Mouse (Mus musculus): Measurements from ENCODE around the gene Celsr1.

The Celsr1 gene

DNA sequence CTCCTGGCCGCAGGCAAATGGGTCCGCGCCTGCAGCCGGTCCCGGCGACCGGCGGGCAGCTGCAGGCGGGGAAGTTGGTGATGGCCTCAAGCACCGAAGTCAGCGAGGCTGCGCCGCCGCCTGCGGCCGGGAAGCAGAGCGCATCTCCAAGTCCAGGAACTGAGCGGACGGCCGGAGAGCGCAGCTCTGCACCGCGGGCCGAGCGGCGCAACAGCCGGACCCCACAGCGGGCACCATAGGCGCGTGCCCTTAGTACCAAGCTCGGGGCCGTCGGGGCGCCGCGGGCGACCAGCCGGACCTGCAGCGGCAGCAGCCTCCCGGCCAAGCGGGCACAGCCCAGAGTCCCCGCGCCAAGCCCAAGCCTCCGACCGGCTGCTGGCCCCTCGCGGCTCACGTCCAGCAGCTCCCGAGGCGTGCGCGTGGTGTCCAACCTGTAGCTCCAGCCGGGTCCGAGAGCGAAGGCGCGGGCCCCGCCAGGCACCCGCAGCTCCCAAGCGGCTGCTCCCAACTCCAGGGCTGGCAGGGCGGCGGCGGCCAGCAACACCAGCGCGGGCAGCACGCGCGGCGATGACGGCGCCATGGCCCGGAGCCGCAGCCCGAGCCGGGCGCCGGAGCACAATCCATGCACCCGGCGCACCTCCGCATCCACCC is at the start of gene Celsr1:
TSS of gene Celsr1 (minus strand) at position 587 of the 651 bp plus-strand sequence.
- DNase-seq (ENCODE audit: low spot score) = no peak

DNA sequence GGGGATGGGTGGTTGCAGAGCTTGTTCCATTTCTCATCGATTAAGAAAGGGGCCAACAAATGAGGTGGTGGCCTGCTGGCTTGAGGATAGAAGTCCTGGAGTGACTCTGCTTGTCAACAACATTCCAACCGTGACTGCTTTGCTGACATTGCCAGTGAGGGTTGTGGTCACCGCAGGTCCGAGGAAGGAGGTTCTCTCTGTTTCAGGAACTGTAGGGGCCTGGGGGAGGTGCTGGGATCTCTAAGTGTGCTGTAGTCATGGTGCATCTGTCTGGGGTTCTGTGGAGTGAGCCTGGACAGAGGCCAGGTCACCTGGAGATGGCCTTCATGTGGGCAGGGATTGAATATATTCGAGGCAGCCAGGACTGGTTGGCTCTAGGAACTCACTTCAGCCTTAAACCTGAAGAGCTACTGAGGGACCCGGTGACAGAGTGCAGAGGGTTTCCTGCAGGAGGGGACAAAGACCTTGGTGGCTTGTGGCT is 49.7 kb upstream of the Celsr1 start:
- no peak for DNase-seq (ENCODE audit: low spot score)

DNA sequence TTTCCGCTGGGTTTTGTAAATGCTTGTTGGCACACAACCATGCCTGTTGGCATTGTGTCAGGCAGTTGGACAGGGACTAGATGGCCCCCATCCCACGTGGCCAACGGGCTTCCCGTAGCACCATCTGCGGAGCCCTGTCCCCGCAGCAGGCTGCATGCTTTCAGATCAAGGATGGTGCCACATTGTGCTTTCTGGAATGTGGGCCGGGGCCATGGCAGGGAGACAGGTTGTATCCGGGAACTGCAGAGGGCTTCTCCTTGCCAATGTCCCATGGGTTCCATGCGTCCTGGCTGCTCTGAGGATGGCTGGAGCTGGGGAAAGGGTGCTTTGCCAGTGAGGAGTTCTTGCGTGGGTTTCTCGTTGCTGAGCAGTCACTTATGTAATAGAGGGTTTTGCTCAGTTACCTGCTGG is 49.0 kb upstream of the Celsr1 start:
- no peak for DNase-seq (ENCODE audit: low spot score)

DNA sequence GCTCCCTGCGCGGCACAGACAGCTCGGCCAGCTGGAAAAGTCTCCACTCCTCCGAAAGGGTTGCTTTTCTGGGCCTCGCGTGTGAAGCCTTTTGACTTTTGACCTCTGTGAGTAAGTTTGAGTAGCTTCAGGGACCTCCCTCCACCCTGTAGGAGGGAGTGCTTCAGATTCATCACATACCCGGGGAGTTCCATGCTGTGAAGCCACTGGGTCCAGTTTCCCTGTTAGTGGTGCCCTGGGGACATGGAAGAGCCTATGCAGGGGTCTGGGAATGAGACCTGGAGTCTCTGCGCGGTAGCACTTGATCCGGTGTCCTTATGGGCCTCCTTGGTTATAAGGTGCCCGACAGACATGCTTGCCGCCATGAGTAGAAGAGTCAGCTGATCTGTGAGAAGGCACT is 48.1 kb upstream of the Celsr1 start:
- DNase-seq (ENCODE audit: low spot score) = no peak

DNA sequence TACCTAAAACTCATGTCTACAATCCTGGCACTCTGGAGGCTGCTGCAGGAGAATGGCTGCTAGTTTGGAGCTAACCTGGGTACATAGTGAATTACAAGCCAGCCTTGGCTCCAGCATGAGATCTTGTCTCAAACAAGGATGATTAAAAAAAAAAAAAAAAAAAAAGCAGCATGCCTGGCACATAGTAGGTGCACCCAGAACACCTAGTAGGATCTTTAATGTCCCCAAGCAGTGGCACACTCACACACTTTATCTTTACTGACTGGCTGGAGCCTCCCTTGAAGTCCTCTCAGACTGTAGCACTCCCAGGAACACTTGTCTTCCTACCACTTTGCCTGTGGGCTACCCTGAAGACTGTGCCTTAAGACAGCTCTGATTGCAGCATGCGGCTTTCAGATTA is 46.8 kb upstream of the Celsr1 start:
- DNase-seq (ENCODE audit: low spot score) = no peak

DNA sequence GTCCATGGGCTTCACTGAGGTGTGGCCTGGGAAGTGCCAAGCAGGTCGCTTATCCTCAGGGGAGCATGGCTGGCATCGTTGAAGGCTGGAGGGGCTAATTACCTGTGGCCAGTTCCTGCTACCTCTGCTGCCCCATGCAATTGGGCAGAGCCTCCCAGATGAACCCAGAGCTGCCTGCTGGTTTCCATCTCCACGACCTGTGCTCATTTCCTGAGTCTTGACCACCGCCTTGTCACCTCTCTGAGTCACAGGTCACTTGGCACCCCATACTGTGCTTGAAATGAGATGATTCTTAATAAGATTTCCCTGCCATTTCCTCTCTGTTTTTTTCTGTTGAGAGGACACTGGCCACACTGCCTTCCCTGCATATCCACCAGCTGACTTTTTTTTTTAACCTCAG is 46.3 kb upstream of the Celsr1 start:
- DNase-seq (ENCODE audit: low spot score) = no peak

DNA sequence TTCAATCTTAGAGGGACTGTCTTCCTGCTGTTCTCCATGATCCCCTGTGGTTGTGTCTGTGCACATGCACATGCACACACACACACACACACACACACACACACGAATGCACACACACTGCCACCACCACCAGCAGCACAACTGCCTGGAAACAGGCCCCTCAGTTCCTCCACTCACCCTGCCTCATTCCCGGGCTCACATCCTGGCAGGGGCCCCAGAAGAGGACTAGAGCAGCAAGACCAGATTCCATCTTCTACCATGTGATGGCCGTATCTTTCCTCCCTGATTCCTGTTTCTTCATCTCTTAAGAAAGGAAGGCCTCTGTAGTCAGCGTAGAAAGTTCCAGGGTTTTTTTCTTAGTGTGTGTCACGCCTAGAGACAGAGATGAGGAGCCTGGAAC is 45.9 kb upstream of the Celsr1 start:
- no peak for DNase-seq (ENCODE audit: low spot score)

DNA sequence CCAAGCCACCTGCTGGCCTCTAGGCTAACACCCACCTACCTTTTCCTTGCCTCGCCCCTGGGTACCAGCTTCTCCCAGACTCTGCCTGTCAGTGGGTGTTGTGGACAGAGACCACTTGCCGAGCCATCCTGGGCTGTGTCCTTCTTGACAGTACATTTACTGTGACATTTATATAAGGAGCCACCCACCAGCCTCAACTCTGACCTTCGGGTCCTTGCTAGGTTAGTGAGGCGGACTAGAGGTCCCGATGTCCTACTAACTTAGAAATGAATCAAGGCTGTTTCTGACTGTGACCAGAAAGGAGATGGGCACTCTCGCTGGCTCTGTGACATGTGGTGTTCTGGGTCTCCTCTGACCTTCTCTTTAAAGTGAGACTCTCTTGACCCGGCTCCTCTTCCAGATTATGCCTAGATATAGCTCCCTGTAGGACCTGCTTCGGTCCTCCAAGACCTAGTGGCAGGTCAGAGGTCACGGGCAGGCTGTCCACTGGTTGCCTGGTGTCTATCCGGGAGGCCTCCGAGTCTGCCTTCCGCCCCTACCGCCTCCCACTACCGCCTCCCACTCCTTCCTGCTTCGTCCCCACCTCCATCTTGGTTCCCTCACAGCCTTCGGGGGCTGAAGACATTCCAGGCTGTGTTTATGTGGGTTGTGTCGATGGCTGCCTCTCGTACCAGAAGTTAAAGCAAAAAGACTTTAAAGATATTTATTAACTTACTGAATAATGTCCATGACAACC is 45.1 kb upstream of the Celsr1 start:
- DNase-seq (ENCODE audit: low spot score) = no peak

DNA sequence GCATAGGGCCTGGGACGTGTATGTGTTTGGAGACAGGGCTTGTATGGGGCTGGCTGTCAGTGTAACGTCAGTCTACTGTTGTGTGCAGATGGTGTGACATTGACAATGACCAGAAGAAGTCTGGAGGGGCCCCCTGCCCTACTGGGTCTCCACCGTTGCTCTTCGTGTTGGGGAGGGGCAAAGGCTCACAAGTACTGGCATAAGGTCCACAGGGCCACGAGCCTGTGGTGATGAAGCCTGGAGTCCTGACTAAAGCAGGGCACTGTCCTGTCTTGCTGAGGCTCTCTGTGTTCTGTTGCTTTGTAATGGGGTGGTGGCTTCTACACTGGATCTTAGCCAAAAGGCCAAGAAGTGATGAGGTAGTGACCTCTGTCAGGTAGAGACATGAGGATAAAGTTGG is 44.4 kb upstream of the Celsr1 start:
- no peak for DNase-seq (ENCODE audit: low spot score)

DNA sequence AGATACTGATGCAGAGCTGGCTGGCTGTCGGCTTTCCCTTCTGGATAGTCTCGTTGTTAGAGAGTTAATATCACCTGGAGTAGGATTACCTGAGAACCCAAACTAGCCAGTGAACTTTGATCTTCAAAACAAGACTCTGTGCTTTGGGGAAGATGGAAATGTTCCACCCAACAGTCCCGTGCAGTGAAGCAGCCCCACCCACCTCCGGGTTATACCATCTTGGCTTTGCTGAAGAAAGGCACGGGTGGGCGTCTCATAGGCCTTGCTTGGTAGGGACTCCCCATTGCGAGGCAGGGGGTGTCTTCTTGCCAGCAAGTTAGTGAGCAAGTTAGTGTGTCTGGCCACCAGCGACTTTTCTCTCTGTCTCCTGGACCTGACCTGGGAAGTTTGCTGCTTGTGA is 42.8 kb upstream of the Celsr1 start:
- DNase-seq (ENCODE audit: low spot score) = no peak

DNA sequence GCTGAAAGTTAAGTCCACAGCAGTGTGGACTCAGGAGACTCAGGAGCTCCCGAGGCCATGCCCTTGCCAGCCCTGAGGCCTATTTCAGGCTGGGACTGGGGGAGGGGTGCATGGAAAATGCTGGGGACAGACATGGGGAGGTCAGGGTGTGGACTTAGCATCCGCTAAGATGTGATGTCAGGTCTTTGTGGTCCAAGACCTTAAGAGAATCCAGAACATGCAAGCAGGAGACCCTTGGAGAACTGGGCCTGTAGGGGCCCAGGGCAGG is 42.4 kb upstream of the Celsr1 start:
- DNase-seq (ENCODE audit: low spot score) = no peak

DNA sequence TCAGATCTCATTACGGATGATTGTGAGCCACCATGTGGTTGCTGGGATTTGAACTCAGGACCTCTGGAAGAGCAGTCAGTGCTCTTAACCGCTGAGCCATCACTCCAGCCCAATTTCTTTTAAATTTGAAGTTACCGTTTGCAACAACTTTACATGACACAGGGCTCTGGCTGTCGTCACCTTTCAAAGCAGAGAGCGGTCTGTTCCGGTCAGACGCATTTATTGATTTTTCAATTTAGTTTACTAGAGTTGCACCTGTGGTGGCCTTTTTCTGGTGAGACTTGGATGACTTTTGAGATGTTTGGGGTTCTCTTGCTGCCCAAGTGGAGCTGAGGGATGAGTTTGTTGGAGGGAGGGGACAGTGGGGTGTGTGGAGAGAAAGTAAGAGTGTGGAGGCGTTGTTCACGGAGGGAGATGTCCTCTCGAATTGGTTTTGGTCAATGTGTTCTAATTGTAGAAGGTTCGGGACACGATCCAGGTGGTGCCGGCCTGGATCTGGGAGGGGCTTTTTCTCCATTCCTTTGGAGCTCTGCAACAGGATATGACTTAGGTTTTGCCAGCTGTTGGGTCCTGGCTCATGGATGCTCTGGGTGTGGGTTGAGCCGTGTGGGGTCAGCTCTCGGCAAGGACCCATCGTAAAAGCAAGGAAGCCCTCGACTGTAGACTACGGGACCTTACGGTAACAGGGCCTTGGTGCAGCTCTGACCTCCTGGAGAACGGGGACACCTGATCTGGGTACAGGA is 41.9 kb upstream of the Celsr1 start:
- DNase-seq (ENCODE audit: low spot score) = no peak

DNA sequence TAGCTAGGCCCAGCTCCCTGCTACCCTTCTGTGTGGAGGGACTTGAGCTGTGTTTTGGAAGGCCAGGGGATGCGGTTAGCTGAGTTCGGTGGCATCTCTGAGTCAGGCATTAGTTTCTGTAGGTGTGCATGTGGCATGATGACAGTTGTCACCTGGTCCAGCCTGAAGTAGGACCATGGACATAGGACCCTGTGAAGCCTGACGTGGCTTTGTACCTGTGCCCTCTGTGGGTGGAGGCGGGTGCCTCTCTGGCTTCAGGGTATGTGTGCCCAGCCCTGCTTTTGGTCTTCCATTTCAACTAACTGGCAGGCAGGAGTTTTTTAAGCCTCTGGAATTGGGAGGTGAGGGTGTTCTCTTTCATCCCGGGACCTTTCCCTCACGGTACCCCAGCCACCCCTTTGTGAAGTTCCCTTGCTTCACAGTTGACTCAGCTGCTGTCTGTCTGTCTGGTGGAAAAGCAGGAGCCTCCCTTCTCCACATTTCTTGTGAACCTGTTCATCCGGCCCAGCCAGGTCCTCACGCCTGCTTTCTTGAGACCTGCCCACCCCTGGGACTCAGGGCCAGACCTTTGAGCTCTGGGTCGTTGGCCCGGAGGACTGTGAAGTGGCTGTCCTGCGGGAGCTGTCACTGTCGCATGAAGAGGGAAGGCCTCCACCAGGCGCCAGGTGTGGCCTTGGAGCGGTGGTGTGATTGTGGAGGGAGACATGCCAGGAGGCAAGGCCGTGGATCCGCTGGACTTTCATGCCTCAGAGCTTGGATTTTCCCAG is 40.8 kb upstream of the Celsr1 start:
- DNase-seq (ENCODE audit: low spot score) = no peak

DNA sequence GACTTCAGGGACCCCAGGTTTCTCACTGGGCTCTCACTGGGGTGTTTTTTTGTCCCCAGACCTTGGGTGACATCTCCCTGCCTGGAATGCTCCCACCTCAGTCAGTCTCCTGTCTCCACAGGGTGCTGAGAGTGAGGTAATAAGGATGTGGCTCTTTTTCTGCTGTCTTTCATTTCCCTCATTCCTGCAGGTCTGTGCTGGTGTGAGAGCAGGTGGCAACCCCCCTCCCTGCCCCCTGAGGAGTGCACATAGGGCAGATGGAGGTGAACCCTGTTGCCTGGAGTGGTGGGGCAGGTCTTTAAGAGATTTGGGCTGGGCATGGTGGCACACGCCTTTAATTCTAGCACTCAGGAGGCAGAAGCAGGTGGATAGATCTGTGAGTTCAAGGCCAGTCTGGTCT is 37.6 kb upstream of the Celsr1 start:
- no peak for DNase-seq (ENCODE audit: low spot score)

DNA sequence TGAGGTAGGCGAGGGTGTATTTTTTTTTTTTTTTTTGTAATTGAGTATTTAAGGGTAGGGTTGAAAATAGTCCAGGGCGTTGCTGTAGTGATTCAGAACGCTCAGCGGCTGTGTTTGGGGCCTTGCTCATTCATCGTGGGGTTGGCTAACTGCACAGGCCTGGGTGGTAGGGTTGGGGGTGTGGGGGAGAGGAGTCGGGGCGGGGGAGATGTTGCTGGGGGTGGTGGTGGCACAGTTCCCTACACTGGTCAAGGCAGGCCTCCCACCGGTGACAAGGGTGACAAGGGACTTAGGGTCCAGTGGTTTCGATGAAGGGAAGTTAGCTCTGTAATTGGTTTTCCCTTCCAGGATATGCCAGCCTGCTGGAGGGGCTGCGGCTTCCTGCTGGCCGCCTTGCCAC is 36.8 kb upstream of the Celsr1 start:
- no peak for DNase-seq (ENCODE audit: low spot score)

DNA sequence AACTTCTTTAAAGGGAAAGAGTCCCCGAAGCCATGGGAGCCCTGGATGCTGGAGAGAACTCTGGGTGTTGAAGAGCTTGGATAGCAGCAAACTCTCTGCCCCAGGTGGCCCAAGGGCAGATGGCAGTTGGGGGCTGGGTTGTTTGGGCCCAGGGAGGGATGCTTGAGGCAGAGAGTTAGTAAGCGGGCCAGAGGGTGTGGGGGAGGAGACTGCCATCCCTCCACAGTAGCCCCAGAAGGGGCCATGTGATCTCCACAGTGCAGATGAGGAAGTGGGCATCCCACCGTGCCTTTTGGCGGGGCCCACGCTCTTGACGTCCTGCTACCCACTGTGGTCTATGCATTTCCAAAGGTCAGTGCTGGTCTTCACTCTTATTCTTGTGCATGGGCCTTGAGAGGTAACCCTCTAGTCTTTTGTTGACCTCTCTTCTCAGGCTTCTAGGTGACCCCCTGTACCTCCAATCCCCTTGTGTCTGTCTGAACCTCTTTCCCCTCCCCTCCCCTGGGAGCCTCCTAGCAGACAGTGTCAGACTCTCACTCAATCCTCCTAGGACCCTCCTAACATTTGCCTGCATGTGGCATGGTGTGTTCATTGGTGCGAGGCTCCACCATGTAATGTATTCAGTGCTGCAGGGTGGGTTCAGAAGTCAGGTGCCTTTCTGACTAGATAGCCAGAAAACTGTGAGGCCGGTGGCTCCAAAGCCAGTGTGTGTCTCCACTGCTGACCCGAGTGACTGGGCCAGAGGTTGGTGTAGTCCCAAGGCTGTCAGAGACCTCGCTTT is 35.6 kb upstream of the Celsr1 start:
- no peak for DNase-seq (ENCODE audit: low spot score)

DNA sequence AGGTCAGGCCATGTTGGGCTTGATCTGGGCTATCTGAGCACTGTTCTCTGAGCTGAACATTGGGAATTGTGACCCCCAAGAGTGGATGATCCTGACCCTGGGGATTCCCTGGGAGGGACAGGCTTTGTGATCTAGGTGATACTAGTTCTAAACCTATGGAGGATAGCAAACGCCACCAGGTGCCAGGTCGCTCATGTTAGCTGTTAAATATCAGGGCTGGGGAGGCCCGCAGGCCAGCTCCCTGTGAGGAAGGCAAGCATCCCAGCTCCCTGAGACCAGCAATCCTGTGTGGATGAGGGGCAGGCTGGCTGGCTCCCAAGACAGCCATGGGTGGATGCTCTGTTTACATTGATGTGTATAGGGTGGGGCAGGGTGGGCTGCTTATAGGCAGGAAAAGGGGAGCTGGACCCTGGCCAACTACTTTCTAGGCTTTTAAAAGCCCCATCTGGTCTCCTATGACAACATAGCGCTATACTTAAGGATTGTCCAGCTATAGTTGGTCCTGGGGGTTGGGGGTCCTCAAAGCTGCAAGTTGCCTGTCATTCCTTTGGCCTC is 34.4 kb upstream of the Celsr1 start:
- no peak for DNase-seq (ENCODE audit: low spot score)

DNA sequence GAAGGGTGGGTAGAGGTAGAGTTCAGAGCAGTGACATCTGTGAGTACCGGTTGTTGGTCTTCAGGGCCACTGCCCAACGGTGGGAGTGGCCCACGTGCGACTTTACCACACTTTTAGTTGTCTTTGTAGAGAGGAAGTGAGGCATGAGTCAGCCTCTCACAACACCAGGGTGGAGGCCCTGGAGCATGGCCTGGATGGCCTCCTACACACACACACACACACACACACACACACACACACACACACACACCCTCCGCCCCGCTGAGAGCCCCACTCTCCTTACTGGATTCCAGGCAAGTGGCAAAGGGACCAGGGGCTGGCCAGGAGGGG is 34.0 kb upstream of the Celsr1 start:
- DNase-seq (ENCODE audit: low spot score) = no peak

DNA sequence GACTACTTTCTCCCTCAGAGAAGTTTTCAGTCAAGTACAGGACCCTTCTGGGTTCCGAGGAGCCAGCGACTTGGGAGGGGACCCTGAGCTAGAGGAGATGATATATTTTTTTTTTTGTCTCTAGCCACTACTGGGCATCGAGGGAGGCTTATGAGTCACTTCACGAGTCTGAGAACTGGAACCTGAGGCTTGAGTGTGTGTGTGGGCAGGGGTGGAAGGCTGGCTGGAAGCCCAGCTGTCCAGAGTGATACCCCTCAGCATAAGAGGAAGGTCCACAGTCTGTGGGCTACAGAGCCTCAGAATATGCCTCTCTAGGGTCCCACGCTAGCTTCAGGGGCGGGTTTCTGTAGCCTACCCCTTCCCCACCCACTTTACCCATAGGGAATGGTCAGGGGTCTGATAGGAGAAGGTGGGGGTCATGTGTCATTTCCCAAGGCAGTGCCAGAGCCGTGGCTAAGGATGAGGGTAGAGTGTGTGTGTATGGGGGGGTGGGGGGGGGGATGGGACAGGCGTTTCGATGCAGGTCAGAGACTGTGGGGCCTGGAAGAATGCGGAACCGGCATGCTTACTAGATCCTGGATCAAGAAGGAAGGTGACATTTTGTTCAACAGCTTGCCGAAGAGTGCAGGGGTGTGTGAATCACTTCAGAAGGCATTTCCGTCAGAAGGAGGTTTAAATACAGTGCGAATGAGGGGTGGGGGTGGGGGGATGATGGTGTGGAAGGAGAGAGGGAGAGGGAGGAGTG is 33.4 kb upstream of the Celsr1 start:
- no peak for DNase-seq (ENCODE audit: low spot score)

DNA sequence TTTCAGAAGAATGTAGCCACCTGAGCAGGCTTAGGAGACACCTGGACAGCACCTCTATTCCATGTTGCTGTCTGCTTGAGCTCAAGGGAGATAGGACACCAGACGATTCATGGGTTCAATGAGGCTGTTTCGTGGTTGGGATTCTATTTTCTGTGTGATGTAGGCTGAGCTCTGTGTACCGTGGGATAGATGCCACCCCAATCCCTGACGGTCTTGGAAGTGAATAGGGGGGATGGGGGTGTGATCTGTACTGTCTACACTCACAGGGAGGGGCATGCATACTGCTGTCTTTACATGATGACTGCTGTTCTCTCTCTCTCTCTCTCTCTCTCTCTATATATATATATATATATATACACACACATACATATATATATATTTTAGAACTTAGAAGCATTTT is 31.8 kb upstream of the Celsr1 start:
- no peak for DNase-seq (ENCODE audit: low spot score)

DNA sequence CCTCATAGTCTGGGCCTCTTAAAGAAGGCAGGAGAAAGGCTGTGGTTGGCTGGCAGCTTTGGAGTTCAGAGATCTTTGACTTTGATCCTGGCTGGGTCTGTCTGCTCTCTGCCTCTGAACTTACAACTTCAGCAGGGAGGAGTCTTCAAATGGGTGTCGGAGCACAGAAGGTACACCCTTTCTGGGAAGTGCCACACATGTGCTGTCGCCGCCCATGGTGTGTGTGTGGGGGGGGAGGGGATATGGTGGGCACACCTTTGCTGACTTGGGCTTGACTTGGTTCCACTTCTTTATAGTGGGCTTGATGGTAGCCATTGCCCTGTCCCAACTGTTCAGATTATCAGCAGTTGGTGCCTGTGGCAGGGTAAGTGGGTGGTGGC is 31.3 kb upstream of the Celsr1 start:
- DNase-seq (ENCODE audit: low spot score) = no peak
